Comparison of ENCODE assay signal across 10 mouse cellular contexts in genomic region chr10:13375820-13376219, GRCm38 (mm10).
DNase-seq lines count a peak whose midpoint lies in the region; ATAC-seq lines count a peak whose summit lies in the region.
"Had no signal": no experiment of that assay in that cellular context is flagged by ENCODE, and none has a peak within 500 bp of the region (broad histone marks: within the 10 kb centered on the region; RNA-seq: fewer than 3 reads in every experiment).

No protein-coding gene starts in this region.

- no peak overlapping the region for H3K4me3 ChIP-seq in intestine, embryonic 14.5 days (ENCODE audit: low read depth, low read length)
- no peak overlapping the region for H3K4me3 ChIP-seq in liver, embryonic 13.5 days (replicated peaks)
- H3K4me3 ChIP-seq in midbrain, embryonic 11.5 days (ENCODE audit: low read depth, low read length), result no peak overlapping the region

- H3K27me3 ChIP-seq in intestine, embryonic 14.5 days (replicated peaks; ENCODE audit: control insufficient read depth, insufficient read depth, low read length), result no peaks in the 10 kb centered on the region
- no peaks in the 10 kb centered on the region for H3K27me3 ChIP-seq in liver, embryonic 13.5 days
- no peaks in the 10 kb centered on the region for H3K27me3 ChIP-seq in midbrain, embryonic 11.5 days (ENCODE audit: control insufficient read depth, insufficient read depth, low read length)

- WGBS in intestine, embryonic 14.5 days, result 8% methylated on average over 3 of the region's 3 CpGs
- 40% methylated on average over 3 of the region's 3 CpGs for WGBS in liver, embryonic 13.5 days (ENCODE audit: insufficient replicate concordance)
- 80% methylated on average over 3 of the region's 3 CpGs for WGBS in midbrain, embryonic 11.5 days

- no peak overlapping the region for H3K4me2 ChIP-seq in intestine, embryonic 14.5 days (ENCODE audit: low read length)
- no peak overlapping the region for H3K4me2 ChIP-seq in liver, embryonic 13.5 days
- H3K4me2 ChIP-seq in midbrain, embryonic 11.5 days, result no peak overlapping the region

- H3K9ac ChIP-seq in intestine, embryonic 14.5 days (ENCODE audit: low read length), result no peak overlapping the region
- H3K9ac ChIP-seq in liver, embryonic 13.5 days, result no peak overlapping the region
- no peak overlapping the region for H3K9ac ChIP-seq in midbrain, embryonic 11.5 days (ENCODE audit: low read length)

- H3K36me3 ChIP-seq in intestine, embryonic 14.5 days (ENCODE audit: control insufficient read depth, insufficient read depth, low read length), result no peaks in the 10 kb centered on the region
- no peaks in the 10 kb centered on the region for H3K36me3 ChIP-seq in liver, embryonic 13.5 days
- H3K36me3 ChIP-seq in midbrain, embryonic 11.5 days (ENCODE audit: control insufficient read depth, insufficient read depth, low read length), result no peaks in the 10 kb centered on the region

- peak; percentile 68 for ATAC-seq in intestine, embryonic 14.5 days (replicated peaks; ENCODE audit: low FRiP score, low TSS enrichment, low read depth)
- ATAC-seq in liver, embryonic 13.5 days (ENCODE audit: low read depth), result no peak
- ATAC-seq in midbrain, embryonic 11.5 days (ENCODE audit: low FRiP score), result no peak

- peaks cover 21% of the 10 kb centered on the region for H3K4me1 ChIP-seq in intestine, embryonic 14.5 days (replicated peaks; ENCODE audit: control insufficient read depth, insufficient read depth, low read length)
- 0 out of 2 replicates have a peak, but pooled peaks cover 3% of the 10 kb centered on the region for H3K4me1 ChIP-seq in liver, embryonic 13.5 days (replicated peaks)
- H3K4me1 ChIP-seq in midbrain, embryonic 11.5 days (ENCODE audit: control insufficient read depth, insufficient read depth, low read length), result no peaks in the 10 kb centered on the region

- peak overlapping the region; percentile 80 for H3K27ac ChIP-seq in intestine, embryonic 14.5 days (ENCODE audit: low read depth)
- peak overlapping the region; percentile 51; the same call in 1 of the 2 replicates for H3K27ac ChIP-seq in liver, embryonic 13.5 days
- H3K27ac ChIP-seq in midbrain, embryonic 11.5 days (ENCODE audit: low read depth, low read length), result no peak overlapping the region

- no peaks in the 10 kb centered on the region for H3K9me3 ChIP-seq in intestine, embryonic 14.5 days (ENCODE audit: control insufficient read depth, low read length)
- H3K9me3 ChIP-seq in liver, embryonic 13.5 days (replicated peaks), result no peaks in the 10 kb centered on the region
- H3K9me3 ChIP-seq in midbrain, embryonic 11.5 days (ENCODE audit: control insufficient read depth, low read length), result no peaks in the 10 kb centered on the region

- DNase-seq in testis, postnatal 10 days (ENCODE audit: low spot score), result peak; percentile 48
- no peak for DNase-seq in testis, postnatal 14 days (ENCODE audit: low spot score)
- DNase-seq in intestine, embryonic 14.5 days (ENCODE audit: low spot score), result peak; percentile 71
- no peak for DNase-seq in liver, embryonic 13.5 days
- DNase-seq in thymus, postnatal 10 days (ENCODE audit: low spot score in 2 of 2), result no peak
- no peak for DNase-seq in midbrain, embryonic 11.5 days (ENCODE audit: low spot score, missing footprints)
- no peak for DNase-seq in urinary bladder, postnatal 25 days (ENCODE audit: low spot score)
- DNase-seq: adrenal gland, adult 8-10 months; gastrocnemius, postnatal 14 days; thymus, adult 18-20 months had no signal

Comparison
In these comparisons a context has a peak if more than half of its experiments do, and no peak if none do; other contexts are left out.
1. DNase-seq: peak in testis, postnatal 10 days (single experiment) and intestine, embryonic 14.5 days (single experiment); none in testis, postnatal 14 days (single experiment), liver, embryonic 13.5 days (single experiment), thymus, postnatal 10 days (0 of 2), midbrain, embryonic 11.5 days (single experiment) and urinary bladder, postnatal 25 days (single experiment).